Mouse (Mus musculus): ENCODE measurements at regions not wholly inside any gene's neighbourhood (a gene's known extent, or its start where the extent isn't known, plus 50 kb on each side); places are given as distances from the start of the nearest gene placed in this dataset.

- no peak overlapping the region for H3K27ac ChIP-seq (replicated peaks; ENCODE audit: low read depth, low read length)
- no peak overlapping the region for H3K9ac ChIP-seq (ENCODE audit: low read depth, low read length)
- 75% methylated on average over 9 of the region's 9 CpGs for WGBS
- H3K9me3 ChIP-seq (ENCODE audit: control insufficient read depth, low read length), result no peaks in the 10 kb centered on the region
- H3K36me3 ChIP-seq (ENCODE audit: control insufficient read depth, insufficient read depth, low read length), result no peaks in the 10 kb centered on the region
- DNase-seq (ENCODE audit: low spot score) (no peak), ATAC-seq (ENCODE audit: low read depth) (no peak)
- H3K4me2 ChIP-seq (ENCODE audit: low read depth, low read length), result no peak overlapping the region
- H3K4me1 ChIP-seq (ENCODE audit: control insufficient read depth, insufficient read depth, low read length), result no peaks in the 10 kb centered on the region
- no peak overlapping the region for H3K4me3 ChIP-seq (ENCODE audit: low read depth, low read length)
- H3K27me3 ChIP-seq (replicated peaks; ENCODE audit: control insufficient read depth, insufficient read depth, low read length), result no peaks in the 10 kb centered on the region
Measured at GRCm38 (mm10) chr12:112422177-112422576, 67.1 kb upstream of the A530016L24Rik start.

DNA sequence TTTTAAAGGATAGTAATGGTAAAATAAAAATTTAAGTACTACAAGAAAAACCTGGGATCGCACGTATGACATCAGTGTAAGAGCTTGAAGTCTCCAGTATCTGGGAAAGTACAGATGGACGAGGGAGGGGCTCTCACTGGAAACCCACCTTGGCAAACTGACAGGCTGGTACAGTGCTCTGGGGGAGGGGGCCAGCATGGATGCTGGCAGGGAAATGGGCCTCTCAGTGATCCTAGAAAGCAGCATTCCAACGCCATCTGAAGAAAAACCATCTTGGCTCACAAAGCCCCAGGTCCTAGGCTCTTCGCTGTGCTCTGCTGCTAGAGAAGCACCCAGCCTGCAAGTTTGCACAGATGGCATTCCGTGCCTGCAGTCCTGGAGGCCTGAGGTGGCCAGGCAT, 65.1 kb upstream of the A530016L24Rik start:
- no peaks in the 10 kb centered on the region for H3K36me3 ChIP-seq (ENCODE audit: control insufficient read depth, insufficient read depth, low read length)
- no peak overlapping the region for H3K4me2 ChIP-seq (ENCODE audit: low read depth, low read length)
- no peaks in the 10 kb centered on the region for H3K9me3 ChIP-seq (ENCODE audit: control insufficient read depth, low read length)
- no peaks in the 10 kb centered on the region for H3K27me3 ChIP-seq (replicated peaks; ENCODE audit: control insufficient read depth, insufficient read depth, low read length)
- ATAC-seq (ENCODE audit: low read depth) (no peak), DNase-seq (ENCODE audit: low spot score) (no peak)
- no peak overlapping the region for H3K4me3 ChIP-seq (ENCODE audit: low read depth, low read length)
- WGBS, result 81% methylated on average over 5 of the region's 6 CpGs
- no peaks in the 10 kb centered on the region for H3K4me1 ChIP-seq (ENCODE audit: control insufficient read depth, insufficient read depth, low read length)
- H3K9ac ChIP-seq (ENCODE audit: low read depth, low read length), result no peak overlapping the region
- no peak overlapping the region for H3K27ac ChIP-seq (replicated peaks; ENCODE audit: low read depth, low read length)

DNA sequence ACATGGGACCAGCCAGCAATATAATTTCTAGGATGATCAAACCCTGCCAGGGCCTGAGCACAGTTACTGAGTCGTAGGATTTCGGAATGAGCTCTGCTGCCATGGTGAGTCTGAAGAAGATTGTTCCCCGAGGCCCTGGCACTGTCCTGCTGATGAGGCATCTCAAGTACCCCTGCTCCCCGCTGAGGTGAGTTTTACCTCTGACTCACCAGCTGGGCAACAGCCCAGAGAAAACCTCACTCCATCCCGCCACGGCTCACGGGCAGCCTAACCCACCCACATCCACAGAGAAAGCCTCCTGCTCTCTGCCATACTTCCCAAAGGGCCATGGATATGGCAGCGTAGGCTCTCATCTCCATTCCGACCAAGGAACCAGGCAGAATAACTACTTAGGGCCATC, 62.6 kb upstream of the A530016L24Rik start:
- Histone ChIP-seq H3K9me3 (ENCODE audit: control insufficient read depth, low read length) (no peaks in the 10 kb centered on the region), H3K4me2 (ENCODE audit: low read depth, low read length) (no peak overlapping the region), H3K27me3 (replicated peaks; ENCODE audit: control insufficient read depth, insufficient read depth, low read length) (no peaks in the 10 kb centered on the region), H3K27ac (replicated peaks; ENCODE audit: low read depth, low read length) (no peak overlapping the region), H3K36me3 (ENCODE audit: control insufficient read depth, insufficient read depth, low read length) (no peaks in the 10 kb centered on the region), H3K4me1 (ENCODE audit: control insufficient read depth, insufficient read depth, low read length) (peaks cover 7% of the 10 kb centered on the region; the same call in 1 of the 2 replicates), H3K4me3 (ENCODE audit: low read depth, low read length) (no peak overlapping the region), H3K9ac (ENCODE audit: low read depth, low read length) (no peak overlapping the region)
- whole genome bisulfite sequencing, result 85% methylated on average over 9 of the region's 9 CpGs
- DNase-seq (ENCODE audit: low spot score), result no peak
- no peak for ATAC-seq (ENCODE audit: low read depth)

GRCm38 (mm10) chr12:112430104-112430846, 59.0 kb upstream of the A530016L24Rik start:
- H3K4me2 ChIP-seq (ENCODE audit: low read depth, low read length), result no peak overlapping the region
- no peaks in the 10 kb centered on the region for H3K9me3 ChIP-seq (ENCODE audit: control insufficient read depth, low read length)
- WGBS, result 41% methylated on average over 22 of the region's 22 CpGs
- no peak for ATAC-seq (ENCODE audit: low read depth)
- H3K27me3 ChIP-seq (replicated peaks; ENCODE audit: control insufficient read depth, insufficient read depth, low read length), result no peaks in the 10 kb centered on the region; the same call in 1 of the 2 replicates
- DNase-seq (ENCODE audit: low spot score), result no peak
- no peak overlapping the region for H3K4me3 ChIP-seq (ENCODE audit: low read depth, low read length)
- no peaks in the 10 kb centered on the region for H3K36me3 ChIP-seq (ENCODE audit: control insufficient read depth, insufficient read depth, low read length)
- no peak overlapping the region for H3K27ac ChIP-seq (replicated peaks; ENCODE audit: low read depth, low read length)
- peaks cover 17% of the 10 kb centered on the region for H3K4me1 ChIP-seq (ENCODE audit: control insufficient read depth, insufficient read depth, low read length)
- H3K9ac ChIP-seq (ENCODE audit: low read depth, low read length), result no peak overlapping the region

GRCm38 (mm10) chr12:112433315-112433714, 55.9 kb upstream of the A530016L24Rik start:
- Histone ChIP-seq H3K36me3 (ENCODE audit: control insufficient read depth, insufficient read depth, low read length) (no peaks in the 10 kb centered on the region), H3K27ac (replicated peaks; ENCODE audit: low read depth, low read length) (no peak overlapping the region), H3K27me3 (replicated peaks; ENCODE audit: control insufficient read depth, insufficient read depth, low read length) (no peaks in the 10 kb centered on the region; the same call in 1 of the 2 replicates), H3K4me3 (ENCODE audit: low read depth, low read length) (no peak overlapping the region), H3K4me2 (ENCODE audit: low read depth, low read length) (no peak overlapping the region), H3K4me1 (ENCODE audit: control insufficient read depth, insufficient read depth, low read length) (peaks cover 26% of the 10 kb centered on the region), H3K9me3 (ENCODE audit: control insufficient read depth, low read length) (no peaks in the 10 kb centered on the region), H3K9ac (ENCODE audit: low read depth, low read length) (no peak overlapping the region)
- ATAC-seq (ENCODE audit: low read depth) (no peak), DNase-seq (ENCODE audit: low spot score) (no peak)
- 27% methylated on average over 12 of the region's 12 CpGs for WGBS

DNA sequence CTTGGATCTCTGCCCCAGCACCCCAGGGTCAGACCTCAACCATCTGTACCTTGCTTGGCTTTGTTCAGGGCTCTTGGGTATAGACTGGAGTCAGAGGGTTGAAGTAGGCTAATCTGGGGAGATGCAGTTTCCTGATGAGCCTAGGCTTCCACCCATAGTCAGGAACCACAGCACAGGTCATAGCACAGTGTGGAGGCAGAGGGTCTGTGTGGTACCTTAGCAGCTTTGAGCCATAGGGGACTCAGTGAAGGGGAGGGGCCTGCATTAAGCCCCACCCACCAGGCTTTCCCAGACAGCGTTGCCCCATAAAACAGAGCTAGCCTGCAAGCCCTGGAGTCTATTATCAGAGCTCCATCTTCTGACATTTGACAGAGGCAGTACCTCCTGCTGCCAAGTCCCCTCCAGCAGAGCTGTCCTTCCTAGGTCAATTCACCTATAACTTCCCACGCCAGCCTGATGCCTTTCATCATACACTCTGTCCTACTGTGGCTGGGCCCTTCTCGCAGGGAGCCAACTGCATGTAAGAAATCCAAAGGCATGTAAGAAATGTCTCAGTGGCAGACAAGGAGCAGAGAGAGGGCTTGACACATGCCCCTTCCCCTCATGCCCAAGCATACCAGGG, 54.5 kb upstream of the A530016L24Rik start:
- 40% methylated on average over 3 of the region's 3 CpGs for WGBS
- peaks cover 26% of the 10 kb centered on the region for H3K4me1 ChIP-seq (ENCODE audit: control insufficient read depth, insufficient read depth, low read length)
- H3K4me2 ChIP-seq (ENCODE audit: low read depth, low read length), result no peak overlapping the region
- peak overlapping the region; percentile 50; the same call in 1 of the 2 replicates for H3K27ac ChIP-seq (replicated peaks; ENCODE audit: low read depth, low read length)
- ATAC-seq (ENCODE audit: low read depth) (no peak), DNase-seq (ENCODE audit: low spot score) (no peak)
- no peak overlapping the region for H3K9ac ChIP-seq (ENCODE audit: low read depth, low read length)
- no peak overlapping the region for H3K4me3 ChIP-seq (ENCODE audit: low read depth, low read length)
- H3K27me3 ChIP-seq (replicated peaks; ENCODE audit: control insufficient read depth, insufficient read depth, low read length), result no peaks in the 10 kb centered on the region; the same call in 1 of the 2 replicates
- H3K36me3 ChIP-seq (ENCODE audit: control insufficient read depth, insufficient read depth, low read length), result no peaks in the 10 kb centered on the region
- no peaks in the 10 kb centered on the region for H3K9me3 ChIP-seq (ENCODE audit: control insufficient read depth, low read length)

DNA sequence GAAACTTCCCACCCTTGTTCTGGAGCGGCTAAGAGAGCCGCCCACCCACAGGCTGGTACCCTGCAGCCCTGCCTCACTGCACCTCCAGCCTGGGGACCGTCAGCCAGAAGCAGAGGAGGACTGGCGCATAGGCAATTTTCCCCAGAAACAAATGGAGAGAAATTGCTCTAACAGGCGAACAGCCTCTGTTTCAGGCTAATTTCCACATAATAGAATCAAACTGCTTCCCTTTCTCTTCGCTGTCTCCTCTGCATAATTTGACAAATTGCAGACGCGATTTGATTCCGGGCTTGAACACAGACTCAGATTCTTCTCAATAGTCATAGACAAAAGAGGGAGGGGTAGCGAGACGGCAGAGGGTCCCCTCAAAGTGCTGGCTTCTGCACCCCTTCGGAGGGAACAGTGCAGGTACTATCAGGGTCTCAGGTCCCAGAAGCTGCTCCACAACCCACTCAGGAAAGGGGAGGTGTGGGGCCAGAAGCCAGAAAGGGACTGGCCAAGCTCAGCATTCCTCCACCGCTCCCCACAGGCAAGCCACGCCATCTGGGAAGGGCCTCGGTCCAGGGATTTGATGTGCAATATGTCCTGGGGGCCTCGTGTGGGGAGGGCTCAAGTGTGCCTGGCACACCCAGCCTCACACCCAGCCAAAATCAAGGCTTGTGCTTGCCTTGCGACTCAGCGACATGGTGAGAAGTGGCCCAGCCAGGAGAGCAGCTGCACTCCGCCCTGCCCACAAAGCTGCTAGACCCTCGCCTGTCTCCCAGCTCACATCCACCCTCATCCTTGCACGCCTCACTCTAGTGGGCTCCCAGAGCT, 53.7 kb upstream of the A530016L24Rik start:
- Histone ChIP-seq H3K36me3 (ENCODE audit: control insufficient read depth, insufficient read depth, low read length) (no peaks in the 10 kb centered on the region), H3K4me2 (ENCODE audit: low read depth, low read length) (peak overlapping the region; percentile 39; the same call in 1 of the 2 replicates), H3K9ac (ENCODE audit: low read depth, low read length) (no peak overlapping the region), H3K4me3 (ENCODE audit: low read depth, low read length) (no peak overlapping the region), H3K27ac (replicated peaks; ENCODE audit: low read depth, low read length) (peak overlapping the region; percentile 50), H3K27me3 (replicated peaks; ENCODE audit: control insufficient read depth, insufficient read depth, low read length) (no peaks in the 10 kb centered on the region; the same call in 1 of the 2 replicates), H3K9me3 (ENCODE audit: control insufficient read depth, low read length) (no peaks in the 10 kb centered on the region), H3K4me1 (ENCODE audit: control insufficient read depth, insufficient read depth, low read length) (peaks cover 20% of the 10 kb centered on the region)
- DNase-seq (ENCODE audit: low spot score) (peak; percentile 63), ATAC-seq (ENCODE audit: low read depth) (peak; percentile 70)
- WGBS, result 36% methylated on average over 19 of the region's 21 CpGs

GRCm38 (mm10) chr12:112437046-112437445, 52.2 kb upstream of the A530016L24Rik start:
- 46% methylated on average over 3 of the region's 3 CpGs for WGBS
- H3K4me3 ChIP-seq (ENCODE audit: low read depth, low read length), result no peak overlapping the region
- DNase-seq (ENCODE audit: low spot score), result no peak
- H3K36me3 ChIP-seq (ENCODE audit: control insufficient read depth, insufficient read depth, low read length), result no peaks in the 10 kb centered on the region
- no peak overlapping the region for H3K27ac ChIP-seq (replicated peaks; ENCODE audit: low read depth, low read length)
- ATAC-seq (ENCODE audit: low read depth), result no peak
- no peaks in the 10 kb centered on the region for H3K9me3 ChIP-seq (ENCODE audit: control insufficient read depth, low read length)
- H3K4me2 ChIP-seq (ENCODE audit: low read depth, low read length), result no peak overlapping the region
- H3K9ac ChIP-seq (ENCODE audit: low read depth, low read length), result no peak overlapping the region
- H3K27me3 ChIP-seq (replicated peaks; ENCODE audit: control insufficient read depth, insufficient read depth, low read length), result no peaks in the 10 kb centered on the region; the same call in 1 of the 2 replicates
- H3K4me1 ChIP-seq (ENCODE audit: control insufficient read depth, insufficient read depth, low read length), result peaks cover 18% of the 10 kb centered on the region

All from embryonic facial prominence, embryonic 14.5 days (tissue).